Mouse (Mus musculus) MEL (cell line): ENCODE data around the gene Nrxn3.

Experiments used
- CTCF ChIP-seq, 3 experiments: IDR thresholded peaks in 2 of 3; conservative IDR thresholded peaks in 1 of 3; 2 replicates each; pipeline ENCODE4 v1.5.1; 2011 to 2012; ENCODE audit warnings: low read length in 3 of 3, low read depth in 2 of 3, mild to moderate bottlenecking in 2 of 3, improper control_type of control experiment in 1 of 3, inconsistent platforms in 1 of 3, mixed read lengths in 1 of 3, moderate library complexity in 1 of 3; ENCODE audit not compliant: control insufficient read depth in 1 of 3, insufficient read depth in 1 of 3, poor library complexity in 1 of 3, severe bottlenecking in 1 of 3
- ELF1 ChIP-seq: IDR thresholded peaks from 2 replicates; pipeline ENCODE4 v1.6.1; 2014; ENCODE audit warnings: low read depth, mild to moderate bottlenecking, inconsistent platforms, low read length, improper control_type of control experiment, moderate library complexity
- EP300 ChIP-seq, 2 experiments: IDR thresholded peaks; 2 replicates each; pipeline ENCODE4 v1.6.1; 2011; ENCODE audit warnings: improper control_type of control experiment in 2 of 2, low read length in 2 of 2, low read depth in 1 of 2, mild to moderate bottlenecking in 1 of 2
- GABPA ChIP-seq: IDR thresholded peaks from 2 replicates; pipeline ENCODE4 v1.6.1; 2012; ENCODE audit warnings: low read depth, mild to moderate bottlenecking, inconsistent platforms, low read length, improper control_type of control experiment, moderate library complexity
- MAFK ChIP-seq: IDR thresholded peaks from 2 replicates; pipeline ENCODE4 v1.6.1; 2011; ENCODE audit warnings: low read depth, mild to moderate bottlenecking, low read length, improper control_type of control experiment, borderline replicate concordance
- MAX ChIP-seq: IDR thresholded peaks from 2 replicates; pipeline ENCODE4 v1.6.1; 2011; ENCODE audit warnings: low read length, improper control_type of control experiment
- NRF1 ChIP-seq: IDR thresholded peaks from 2 replicates; pipeline ENCODE4 v1.6.1; 2014; ENCODE audit warnings: low read depth, mild to moderate bottlenecking, inconsistent platforms, low read length, improper control_type of control experiment, moderate library complexity; ENCODE audit not compliant: poor library complexity, insufficient read depth, severe bottlenecking
- POLR2A ChIP-seq, 2 experiments: IDR thresholded peaks; 2 replicates each; pipeline ENCODE4 v1.6.1; 2011 to 2012; ENCODE audit warnings: low read length in 2 of 2, mild to moderate bottlenecking in 2 of 2, control low read depth in 1 of 2, improper control_type of control experiment in 1 of 2, low read depth in 1 of 2, moderate library complexity in 1 of 2; ENCODE audit not compliant: control insufficient read depth in 1 of 2, insufficient read depth in 1 of 2, poor library complexity in 1 of 2
- RCOR1 ChIP-seq: IDR thresholded peaks from 2 replicates; pipeline ENCODE4 v1.6.1; 2012; ENCODE audit warnings: low read depth, mild to moderate bottlenecking, inconsistent platforms, low read length, improper control_type of control experiment
- SMC3 ChIP-seq: IDR thresholded peaks from 2 replicates; pipeline ENCODE4 v1.6.1; 2011; ENCODE audit warnings: low read depth, low read length, improper control_type of control experiment
- USF1 ChIP-seq: IDR thresholded peaks from 2 replicates; pipeline ENCODE4 v1.6.1; 2014; ENCODE audit warnings: low read depth, mild to moderate bottlenecking, inconsistent platforms, low read length, improper control_type of control experiment, moderate library complexity
- USF2 ChIP-seq, 2 experiments: IDR thresholded peaks; 2 replicates each; pipeline ENCODE4 v1.6.1; 2011 to 2012; ENCODE audit warnings: improper control_type of control experiment in 2 of 2, low read length in 2 of 2, borderline replicate concordance in 1 of 2, inconsistent platforms in 1 of 2, low read depth in 1 of 2, mild to moderate bottlenecking in 1 of 2; ENCODE audit not compliant: insufficient read depth in 1 of 2
- ZC3H11A ChIP-seq: IDR thresholded peaks from 2 replicates; pipeline ENCODE4 v1.6.1; 2012; ENCODE audit warnings: low read depth, mild to moderate bottlenecking, inconsistent platforms, low read length, improper control_type of control experiment

DNA sequence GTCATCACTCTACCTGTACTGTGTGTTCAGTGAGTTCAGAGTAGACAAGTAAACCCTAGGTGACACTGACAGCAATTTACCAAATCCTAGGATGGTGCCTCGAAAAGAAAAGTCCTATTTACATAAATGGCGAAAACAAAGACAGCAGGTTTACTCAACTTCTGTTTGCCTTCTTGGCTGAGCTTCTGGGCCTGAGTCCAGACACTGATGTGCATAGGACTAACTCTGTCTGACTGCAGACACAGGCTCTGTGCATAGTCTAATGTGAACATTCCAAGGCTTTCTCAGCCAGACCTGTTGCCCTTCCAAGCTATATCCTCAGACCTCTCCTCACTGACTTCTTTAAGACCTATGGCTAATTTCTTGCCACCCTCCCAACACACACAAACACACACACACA lies 1095.5 kb downstream of the Nrxn3 start:
- no peak for TF ChIP-seq NRF1
- TF ChIP-seq USF2 (IDR thresholded peaks at IDR 0.05; ENCODE audit: borderline replicate concordance in 1 of 2, insufficient read depth in 1 of 2, low read depth in 1 of 2, low read length in 2 of 2), result no peak
- TF ChIP-seq USF1, result no peak
- no peak for TF ChIP-seq POLR2A (IDR thresholded peaks at IDR 0.05; ENCODE audit: control insufficient read depth in 1 of 2, insufficient read depth in 1 of 2, low read depth in 1 of 2, low read length in 2 of 2, poor library complexity in 1 of 2)
- TF ChIP-seq ZC3H11A, result no peak
- no peak for TF ChIP-seq ELF1
- TF ChIP-seq GABPA, result no peak
- TF ChIP-seq MAFK, result no peak
- no peak for TF ChIP-seq MAX
- TF ChIP-seq CTCF (IDR thresholded peaks at IDR 0.05 in 2 of 3, conservative IDR thresholded peaks at IDR 0.05 in 1 of 3; ENCODE audit: control insufficient read depth in 1 of 3, insufficient read depth in 1 of 3, low read depth in 2 of 3, low read length in 3 of 3, poor library complexity in 1 of 3, severe bottlenecking in 1 of 3), result no peak
- no peak for TF ChIP-seq EP300 (IDR thresholded peaks at IDR 0.05; ENCODE audit: low read depth in 1 of 2, low read length in 2 of 2)
- no peak for TF ChIP-seq RCOR1
- TF ChIP-seq SMC3, result no peak
